Mouse (Mus musculus) kidney, embryonic 16.5 days (tissue): ENCODE measurements around the gene Sox8. TPM values are rescaled to one million over a fixed set of nuclear protein-coding genes. Genes with fewer than 3 reads are reported as not detected.

Experiments used
- ATAC-seq: fragments of 200-750 bp; cut with Nextera tagmentation; 2 replicates; pipeline ENCODE4 v1.8.0; 2017; ENCODE audit warnings: moderate TSS enrichment; ENCODE audit not compliant: low FRiP score, low TSS enrichment
- H3K27ac ChIP-seq: fragments of 300-500 bp; sonication (generic); 2 replicates; pipeline ENCODE4 v1.5.1; 2014; ENCODE audit warnings: low read length
- H3K27me3 ChIP-seq: fragments of 300-500 bp; sonication (generic); 2 replicates; pipeline ENCODE4 v1.6.1; 2014; ENCODE audit warnings: low read length, control low read depth, mixed read lengths; ENCODE audit not compliant: insufficient read depth
- H3K36me3 ChIP-seq: fragments of 300-500 bp; sonication (generic); 2 replicates; pipeline ENCODE4 v1.6.1; 2014; ENCODE audit warnings: low read length, control low read depth, mixed read lengths; ENCODE audit not compliant: insufficient read depth
- H3K4me1 ChIP-seq: fragments of 300-500 bp; sonication (generic); 2 replicates; pipeline ENCODE4 v1.6.1; 2014; ENCODE audit warnings: low read length, control low read depth, mixed read lengths; ENCODE audit not compliant: insufficient read depth
- H3K4me2 ChIP-seq: fragments of 300-500 bp; sonication (generic); replicated peaks from 2 replicates; pipeline ENCODE4 v1.6.1; 2014; ENCODE audit warnings: low read depth, low read length
- H3K4me3 ChIP-seq: fragments of 300-500 bp; sonication (generic); 2 replicates; pipeline ENCODE4 v1.5.1; 2014; ENCODE audit warnings: mild to moderate bottlenecking, low read length
- H3K9ac ChIP-seq: fragments of 300-500 bp; sonication (generic); replicated peaks from 2 replicates; pipeline ENCODE4 v1.6.1; 2014; ENCODE audit warnings: low read length
- H3K9me3 ChIP-seq: fragments of 300-500 bp; sonication (generic); 2 replicates; pipeline ENCODE4 v1.6.1; 2016; ENCODE audit warnings: low read length, control low read depth
- WGBS: fragments of 180-500 bp; shearing (Covaris S2); extraction: QIAGEN DNeasy Blood & Tissue Kit; methylation state at CpG from one replicate; pipeline ENCODE4 v1.1.7; 2014; 5-methylcytosine and 5-hydroxymethylcytosine counted together
- polyA plus RNA-seq: library from polyadenylated mRNA; unstranded; fragments of >200 nt; fragmentation: Nextera tagmentation; extraction: Ambion mirVana; gene quantifications from 2 replicates; pipeline ENCODE4 v1.2.1, GENCODE M21; 2015

Gene Sox8
- polyA plus RNA-seq, 1 experiment from 2014 or later = 3.3 TPM

DNA sequence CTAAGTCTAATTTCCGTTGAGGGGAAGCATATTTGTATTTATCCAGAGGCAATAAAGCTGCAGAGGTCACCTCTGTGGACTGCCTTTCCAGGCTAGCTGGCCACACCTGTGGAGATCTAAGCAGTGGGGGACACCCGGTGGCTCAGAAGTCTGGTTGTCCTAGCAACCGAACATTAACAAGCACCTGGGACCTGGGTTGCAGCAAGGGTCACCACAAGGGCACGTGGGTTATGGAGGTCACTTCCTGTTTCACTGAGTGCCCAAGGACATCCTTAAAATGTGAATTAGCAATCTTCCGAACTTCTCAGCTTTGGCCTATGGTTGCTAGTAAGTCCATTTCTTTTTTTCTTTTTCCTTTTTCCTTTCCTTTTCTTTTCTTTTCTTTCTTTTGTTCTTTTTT, 33.7 kb upstream of the Sox8 start:
- Histone ChIP-seq H3K36me3 (no peaks in the 10 kb centered on the region), H3K4me2 (no peak overlapping the region), H3K9ac (no peak overlapping the region), H3K4me3 (no peak overlapping the region), H3K4me1 (peaks cover 7% of the 10 kb centered on the region; the same call in 1 of the 2 replicates), H3K27me3 (no peaks in the 10 kb centered on the region), H3K9me3 (no peaks in the 10 kb centered on the region), H3K27ac (no peak overlapping the region)
- WGBS = 20% methylated on average over 5 of the region's 5 CpGs
- ATAC-seq = no peak

DNA sequence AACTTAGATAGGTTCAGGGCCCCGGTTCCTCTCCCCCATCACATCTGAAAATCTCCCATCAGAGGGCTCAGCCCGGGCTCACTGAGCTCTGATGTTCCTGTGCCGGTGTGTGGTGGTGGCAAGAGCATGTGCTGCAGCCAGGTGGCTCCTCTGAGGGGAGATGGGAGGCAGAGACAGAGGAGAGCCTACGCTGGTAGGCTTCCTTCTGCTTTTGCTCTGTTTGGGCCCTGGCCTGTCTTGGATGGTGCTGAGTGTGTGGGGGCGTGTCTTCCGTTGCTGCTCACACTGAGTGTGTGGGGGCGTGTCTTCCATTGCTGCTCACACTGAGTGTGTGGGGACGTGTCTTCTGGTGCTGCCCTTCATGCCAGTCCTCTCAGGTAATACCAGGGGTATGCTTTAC, 31.9 kb upstream of the Sox8 start:
- H3K27ac ChIP-seq = no peak overlapping the region
- no peaks in the 10 kb centered on the region for H3K27me3 ChIP-seq
- no peak overlapping the region for H3K4me3 ChIP-seq
- H3K9me3 ChIP-seq = no peaks in the 10 kb centered on the region
- no peaks in the 10 kb centered on the region for H3K4me1 ChIP-seq
- H3K9ac ChIP-seq = no peak overlapping the region
- H3K4me2 ChIP-seq = no peak overlapping the region
- no peaks in the 10 kb centered on the region for H3K36me3 ChIP-seq
- 60% methylated on average over 8 of the region's 8 CpGs for WGBS
- ATAC-seq = 0 out of 2 replicates have a peak, but pooled peaks have one; percentile 28

DNA sequence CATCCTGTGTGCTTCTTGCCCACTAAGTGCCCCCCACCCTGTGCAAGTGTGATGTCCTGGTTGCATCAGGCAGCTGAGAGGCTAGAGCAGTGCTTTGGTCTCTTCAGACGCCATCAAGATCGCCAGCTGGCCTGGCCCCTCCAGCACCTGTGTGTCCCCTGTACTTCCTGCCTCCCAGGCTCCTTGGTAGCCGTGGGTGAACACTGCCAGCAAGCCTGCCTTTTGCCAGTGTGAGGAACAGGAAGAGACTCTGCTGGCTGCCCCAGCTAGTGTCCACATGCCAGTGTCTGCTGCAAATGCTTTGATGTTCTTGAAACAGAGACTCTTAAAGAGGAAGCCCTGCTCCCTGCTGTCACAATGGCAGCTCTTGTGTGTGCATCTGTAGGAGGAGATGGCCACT, 27.1 kb upstream of the Sox8 start:
- H3K9ac ChIP-seq = no peak overlapping the region
- H3K4me1 ChIP-seq = peaks cover 13% of the 10 kb centered on the region
- no peak overlapping the region for H3K4me2 ChIP-seq
- H3K9me3 ChIP-seq = no peaks in the 10 kb centered on the region
- ATAC-seq = no peak
- peaks cover 4% of the 10 kb centered on the region; the same call in 1 of the 2 replicates for H3K36me3 ChIP-seq
- no peaks in the 10 kb centered on the region for H3K27me3 ChIP-seq
- no peak overlapping the region for H3K4me3 ChIP-seq
- H3K27ac ChIP-seq = no peak overlapping the region
- WGBS = 54% methylated on average over 3 of the region's 3 CpGs

DNA sequence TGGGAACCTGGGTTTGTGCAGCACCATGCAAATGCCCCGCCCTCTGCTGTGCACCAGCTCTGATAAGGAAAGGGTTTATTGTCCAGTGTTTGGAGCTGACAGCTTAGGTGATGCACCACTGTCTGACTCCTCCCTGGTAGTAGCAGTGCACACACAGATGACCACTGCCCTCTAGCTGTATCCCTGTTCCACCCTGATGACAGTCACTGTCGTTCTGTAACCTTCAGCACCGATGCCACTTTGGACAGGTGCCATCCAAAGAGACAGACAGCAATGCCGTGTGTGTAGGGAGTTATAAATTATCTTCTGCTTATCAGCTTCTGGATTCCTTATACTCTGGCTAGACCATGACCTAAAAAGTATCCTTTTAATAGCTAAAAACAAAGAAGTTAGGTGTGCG, 25.0 kb upstream of the Sox8 start:
- Histone ChIP-seq H3K27ac (no peak overlapping the region), H3K36me3 (peaks cover 10% of the 10 kb centered on the region), H3K9me3 (no peaks in the 10 kb centered on the region), H3K4me3 (no peak overlapping the region), H3K4me2 (no peak overlapping the region), H3K9ac (no peak overlapping the region), H3K27me3 (no peaks in the 10 kb centered on the region), H3K4me1 (peaks cover 13% of the 10 kb centered on the region)
- no peak for ATAC-seq
- WGBS = 72% methylated on average over 5 of the region's 5 CpGs

DNA sequence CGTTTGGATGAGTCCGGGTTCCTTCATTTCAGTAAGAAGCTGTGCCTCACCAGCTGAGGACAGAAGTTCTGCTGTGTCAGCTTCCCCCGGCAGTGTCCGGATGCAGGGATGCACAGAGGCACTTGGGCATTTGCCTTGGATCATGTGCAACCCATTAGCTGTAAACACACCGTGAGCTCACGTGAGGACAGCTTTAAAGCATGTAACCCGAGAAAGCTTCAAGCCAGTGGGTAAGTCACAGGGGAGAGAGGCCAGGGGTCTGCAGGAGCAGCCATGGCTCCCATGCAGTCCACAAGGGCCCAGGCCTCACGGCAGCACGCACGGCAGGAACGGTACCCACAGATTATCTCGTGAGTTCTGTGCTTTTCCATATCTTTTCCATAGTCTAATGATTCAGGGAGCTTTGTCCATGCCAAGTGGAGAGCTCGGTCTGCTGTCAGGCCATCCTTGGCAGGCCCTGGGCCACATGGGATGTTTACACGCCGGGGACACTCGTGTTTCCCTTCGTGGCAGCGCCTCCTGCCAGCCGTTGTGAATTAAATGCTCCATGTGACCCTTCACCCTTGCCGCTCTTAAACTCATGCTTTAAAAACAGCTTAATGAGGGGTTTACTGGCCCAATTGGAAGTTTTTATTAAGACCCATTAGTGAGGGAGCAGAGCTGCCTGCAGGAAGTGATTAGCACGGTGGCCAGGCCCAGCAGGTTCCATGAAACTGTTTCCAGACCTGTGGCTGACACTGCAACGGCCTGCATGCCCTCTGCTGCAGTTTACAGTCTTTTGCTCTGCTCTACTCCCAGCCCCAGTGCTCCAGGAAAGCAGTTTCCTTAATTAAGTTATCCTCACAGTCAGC, 23.1 kb upstream of the Sox8 start:
- H3K27ac ChIP-seq = no peak overlapping the region
- no peak for ATAC-seq
- peaks cover 13% of the 10 kb centered on the region for H3K4me1 ChIP-seq
- no peak overlapping the region for H3K4me3 ChIP-seq
- H3K9me3 ChIP-seq = no peaks in the 10 kb centered on the region
- H3K4me2 ChIP-seq = no peak overlapping the region
- H3K9ac ChIP-seq = 0 out of 2 replicates have a peak overlapping the region, but pooled peaks have one; percentile 1
- WGBS = 24% methylated on average over 22 of the region's 22 CpGs
- peaks cover 17% of the 10 kb centered on the region for H3K36me3 ChIP-seq
- H3K27me3 ChIP-seq = no peaks in the 10 kb centered on the region

DNA sequence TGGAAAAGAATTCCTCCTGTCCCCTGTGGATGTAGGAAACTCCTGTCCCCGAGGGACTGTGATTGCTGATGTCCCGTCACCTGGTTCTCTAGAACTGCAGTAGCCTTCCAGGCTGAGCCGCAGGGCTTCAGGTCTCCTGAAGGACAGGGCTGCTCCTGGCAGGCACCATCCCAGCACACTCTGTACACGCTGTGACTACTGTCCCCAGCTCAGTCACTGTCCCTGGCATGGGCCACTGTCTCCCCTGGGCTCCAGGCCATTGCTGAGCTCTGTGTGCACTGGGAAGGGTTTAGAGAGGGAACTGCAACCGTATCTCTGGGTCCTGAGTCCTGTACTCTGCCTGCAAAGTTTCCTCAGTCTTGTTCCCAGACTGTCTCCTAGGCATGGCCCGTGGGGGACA, 21.9 kb upstream of the Sox8 start:
- WGBS = 92% methylated on average over 6 of the region's 6 CpGs
- no peak overlapping the region for H3K4me2 ChIP-seq
- H3K9me3 ChIP-seq = no peaks in the 10 kb centered on the region
- peaks cover 17% of the 10 kb centered on the region for H3K36me3 ChIP-seq
- H3K9ac ChIP-seq = peak overlapping the region; percentile 4; the same call in 1 of the 2 replicates
- ATAC-seq = no peak; the same call in 1 of the 2 replicates
- no peaks in the 10 kb centered on the region for H3K27me3 ChIP-seq
- no peak overlapping the region for H3K4me3 ChIP-seq
- no peak overlapping the region for H3K27ac ChIP-seq
- H3K4me1 ChIP-seq = peaks cover 13% of the 10 kb centered on the region

DNA sequence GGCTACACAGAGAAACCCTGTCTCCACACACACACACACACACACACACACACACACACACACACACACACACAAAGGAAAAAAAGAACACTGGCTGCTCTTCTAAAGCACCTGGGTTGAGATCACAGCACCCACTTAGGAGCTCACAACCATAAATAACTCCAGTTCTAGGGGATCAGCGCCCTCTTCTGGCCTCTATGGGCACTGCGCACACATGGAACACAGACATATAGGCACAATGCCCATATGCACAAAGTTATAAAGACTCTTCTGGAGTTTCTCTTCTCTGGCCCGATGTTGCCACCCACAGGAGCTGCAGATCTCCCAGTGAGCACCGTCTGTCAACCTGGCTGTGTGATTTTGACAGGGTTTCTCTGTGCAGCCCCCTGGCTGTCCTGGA, 20.5 kb upstream of the Sox8 start:
- no peak overlapping the region for H3K4me3 ChIP-seq
- H3K9ac ChIP-seq = no peak overlapping the region
- 87% methylated on average over 4 of the region's 4 CpGs for WGBS
- H3K4me2 ChIP-seq = no peak overlapping the region
- H3K9me3 ChIP-seq = no peaks in the 10 kb centered on the region
- no peak overlapping the region for H3K27ac ChIP-seq
- peaks cover 14% of the 10 kb centered on the region for H3K36me3 ChIP-seq
- H3K4me1 ChIP-seq = peaks cover 13% of the 10 kb centered on the region
- H3K27me3 ChIP-seq = no peaks in the 10 kb centered on the region
- no peak for ATAC-seq

DNA sequence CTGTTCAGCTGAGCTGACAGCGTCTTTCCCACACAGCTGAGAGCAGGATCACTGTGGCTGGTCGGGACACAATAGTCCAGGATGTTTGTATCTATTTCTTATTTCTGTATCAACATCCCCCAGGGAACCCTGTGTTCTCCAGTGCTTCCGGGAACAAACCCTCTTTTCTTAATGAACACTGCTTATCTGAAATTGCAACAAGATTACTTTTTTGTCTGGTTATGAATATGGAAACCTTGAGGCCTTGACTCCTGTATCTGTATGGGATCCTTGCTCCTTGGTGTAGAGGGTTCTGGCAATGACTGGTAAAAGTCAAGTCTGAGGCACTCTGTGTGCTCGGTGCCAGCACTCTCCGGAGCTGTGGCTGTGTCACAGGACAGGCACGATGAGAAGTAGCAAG, 19.6 kb upstream of the Sox8 start:
- 90% methylated on average over 6 of the region's 6 CpGs for WGBS
- ATAC-seq = no peak
- Histone ChIP-seq H3K9me3 (no peaks in the 10 kb centered on the region), H3K27me3 (no peaks in the 10 kb centered on the region), H3K27ac (no peak overlapping the region), H3K4me1 (peaks cover 13% of the 10 kb centered on the region), H3K9ac (no peak overlapping the region), H3K4me2 (no peak overlapping the region), H3K4me3 (no peak overlapping the region), H3K36me3 (peaks cover 23% of the 10 kb centered on the region)

DNA sequence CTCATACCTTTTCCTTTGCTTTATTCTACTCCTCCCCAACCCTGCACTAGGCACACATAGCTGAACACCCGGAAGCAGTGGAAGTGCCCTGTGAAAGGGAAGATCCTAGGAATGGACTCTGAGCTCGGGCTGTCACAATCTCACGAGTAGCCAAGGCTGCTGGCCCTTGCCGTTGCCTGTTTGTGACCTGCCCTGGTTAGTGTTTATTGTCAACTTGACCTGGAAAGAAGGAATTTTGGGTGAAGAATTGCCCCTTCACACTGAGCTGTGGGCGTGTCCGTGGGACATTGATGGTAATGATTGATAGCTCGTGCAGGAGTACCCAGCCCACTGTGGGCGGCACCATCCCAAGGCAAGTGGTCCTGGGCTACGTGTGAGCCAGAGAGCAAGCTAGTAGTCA, 14.2 kb upstream of the Sox8 start:
- Histone ChIP-seq H3K27ac (no peak overlapping the region), H3K4me3 (no peak overlapping the region), H3K4me2 (no peak overlapping the region), H3K36me3 (peaks cover 12% of the 10 kb centered on the region; the same call in 1 of the 2 replicates), H3K4me1 (peaks cover 4% of the 10 kb centered on the region), H3K27me3 (no peaks in the 10 kb centered on the region), H3K9ac (no peak overlapping the region), H3K9me3 (no peaks in the 10 kb centered on the region)
- ATAC-seq = no peak
- 90% methylated on average over 9 of the region's 9 CpGs for WGBS

DNA sequence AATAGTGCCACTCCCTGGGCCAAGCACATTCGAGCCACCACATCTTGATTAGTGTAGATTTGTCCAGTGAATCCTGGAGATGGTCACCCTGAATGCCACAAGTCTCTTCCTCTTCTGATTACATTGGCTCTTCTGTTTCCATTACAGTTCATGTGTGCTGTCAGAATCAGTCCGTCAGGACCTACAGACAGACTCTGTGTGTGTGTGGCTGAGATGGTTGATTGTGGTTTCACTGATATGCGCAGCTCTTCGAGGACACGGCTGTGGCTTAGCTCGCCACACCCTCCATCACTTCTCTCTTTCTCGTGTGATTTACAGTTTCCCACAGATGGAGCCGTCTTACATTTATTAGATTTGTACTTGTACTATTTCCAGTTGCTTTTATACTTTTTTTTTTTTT, 13.4 kb upstream of the Sox8 start:
- ATAC-seq = no peak

More for the DNA sequence above, 13.4 kb upstream of the Sox8 start:
- Histone ChIP-seq H3K27me3 (no peaks in the 10 kb centered on the region), H3K27ac (no peak overlapping the region), H3K4me1 (peaks cover 7% of the 10 kb centered on the region), H3K36me3 (peaks cover 12% of the 10 kb centered on the region; the same call in 1 of the 2 replicates), H3K9me3 (no peaks in the 10 kb centered on the region), H3K4me3 (no peak overlapping the region), H3K9ac (no peak overlapping the region), H3K4me2 (no peak overlapping the region)
- 82% methylated on average over 8 of the region's 8 CpGs for WGBS
